Mouse (Mus musculus) thymus, adult 2 months (tissue): ENCODE measurements around the gene Gm20388.

Experiments
- CTCF ChIP-seq: fragments of 200-500 bp; IDR thresholded peaks from 2 replicates; pipeline ENCODE4 v1.5.1; 2012; ENCODE audit warnings: mild to moderate bottlenecking, control low read depth, low read length, moderate library complexity, borderline replicate concordance; ENCODE audit not compliant: control insufficient read depth, poor library complexity, insufficient read depth; ENCODE audit errors: extremely low read depth
- POLR2A ChIP-seq: fragments of 200-500 bp; IDR thresholded peaks from 2 replicates; pipeline ENCODE4 v1.6.1; 2012; ENCODE audit warnings: mild to moderate bottlenecking, low read length, control low read depth, moderate library complexity; ENCODE audit not compliant: control insufficient read depth, poor library complexity, insufficient read depth; ENCODE audit errors: extremely low read depth

- no peak for TF ChIP-seq POLR2A
- TF ChIP-seq CTCF, result no peak
Measured at GRCm38 (mm10) chr8:120393871-120394275, 483.2 kb downstream of the Gm20388 start.
